In the genomic region with DNA sequence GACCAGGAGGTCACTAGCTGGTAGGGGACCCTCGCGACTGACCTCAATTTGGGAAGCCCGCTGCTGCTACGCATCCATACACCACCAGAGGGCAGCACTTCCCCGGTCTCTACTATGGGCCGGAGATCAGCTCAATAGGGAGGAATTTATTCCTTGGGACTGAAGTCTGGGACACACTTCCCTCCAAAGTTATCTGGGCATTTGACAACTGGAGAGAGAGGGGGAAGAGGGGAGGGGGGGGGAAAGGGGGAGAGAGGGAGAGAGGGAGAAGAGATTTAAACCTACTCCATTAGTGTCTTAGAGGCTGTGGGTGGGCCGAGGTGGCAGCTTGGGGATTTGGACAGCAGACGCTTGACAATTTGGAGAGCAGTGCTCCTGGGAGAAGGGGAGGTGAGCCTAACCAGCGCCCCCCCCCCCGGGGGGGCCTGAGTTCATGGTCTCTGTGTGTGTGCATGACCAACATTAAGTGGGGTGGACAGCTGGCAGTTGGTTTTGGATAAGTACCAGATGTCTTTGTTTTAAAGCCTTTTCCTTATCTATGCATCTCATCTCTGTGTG, we compare ENCODE assay signal across 9 mouse cellular contexts. TPM values are rescaled to one million over a fixed set of nuclear protein-coding genes. Genes with fewer than 3 reads are reported as not detected.
DNase-seq lines count a peak whose midpoint lies in the region; ATAC-seq and TF ChIP-seq lines count a peak whose summit lies in the region.
"Had no signal": no experiment of that assay in that cellular context is flagged by ENCODE, and none has a peak within 500 bp of the region (broad histone marks: within the 10 kb centered on the region; RNA-seq: fewer than 3 reads in every experiment).

No protein-coding gene starts in this region.

- WGBS in intestine, embryonic 15.5 days = 6% methylated on average over 10 of the region's 10 CpGs
- WGBS in midbrain, postnatal 0 days = 5% methylated on average over 10 of the region's 10 CpGs

- peaks cover 10% of the 10 kb centered on the region; the same call in 1 of the 2 replicates for H3K4me1 ChIP-seq in intestine, embryonic 15.5 days (replicated peaks)
- H3K4me1 ChIP-seq in midbrain, postnatal 0 days (ENCODE audit: insufficient read depth, low read length) = no peaks in the 10 kb centered on the region

- H3K36me3 ChIP-seq in intestine, embryonic 15.5 days = no peaks in the 10 kb centered on the region
- H3K36me3 ChIP-seq in midbrain, postnatal 0 days (ENCODE audit: insufficient read depth, low read length) = no peaks in the 10 kb centered on the region

- intact Hi-C loops in left cerebral cortex, postnatal 4 days (cut with DNase I) = loop anchor here (1.0 kb wide), 1 partner anchor 229 kb away; no protein-coding TSS in a partner anchor

- H3K27ac ChIP-seq in intestine, embryonic 15.5 days = no peak overlapping the region
- H3K27ac ChIP-seq in midbrain, postnatal 0 days (ENCODE audit: low read depth, low read length) = no peak overlapping the region
- H3K27ac ChIP-seq: macrophage had no signal

- TF ChIP-seq CTCF in midbrain, postnatal 0 days (IDR thresholded peaks at IDR 0.05) = peak; percentile 91

- H3K4me3 ChIP-seq in intestine, embryonic 15.5 days (replicated peaks) = no peak overlapping the region
- H3K4me3 ChIP-seq in midbrain, postnatal 0 days (ENCODE audit: low read depth, low read length) = no peak overlapping the region

- H3K9ac ChIP-seq in intestine, embryonic 15.5 days = no peak overlapping the region
- no peak overlapping the region for H3K9ac ChIP-seq in midbrain, postnatal 0 days (replicated peaks; ENCODE audit: low read length, poor library complexity, severe bottlenecking)

- H3K27me3 ChIP-seq in intestine, embryonic 15.5 days (replicated peaks) = no peaks in the 10 kb centered on the region
- no peaks in the 10 kb centered on the region for H3K27me3 ChIP-seq in midbrain, postnatal 0 days (ENCODE audit: insufficient read depth, low read length)

- no peak overlapping the region for H3K4me2 ChIP-seq in intestine, embryonic 15.5 days (replicated peaks)
- H3K4me2 ChIP-seq in midbrain, postnatal 0 days (ENCODE audit: low read depth, low read length, poor library complexity, severe bottlenecking) = no peak overlapping the region

- ATAC-seq in intestine, embryonic 15.5 days = peak; percentile 41
- ATAC-seq in midbrain, postnatal 0 days (ENCODE audit: low FRiP score) = 0 out of 2 replicates have a peak, but pooled peaks have one; percentile 20

- no peaks in the 10 kb centered on the region for H3K9me3 ChIP-seq in intestine, embryonic 15.5 days
- no peaks in the 10 kb centered on the region for H3K9me3 ChIP-seq in midbrain, postnatal 0 days (ENCODE audit: low read length)

- peak; percentile 24 to 79 for DNase-seq in heart, adult 18-20 months
- no peak for DNase-seq in heart, adult 11 months
- DNase-seq in cerebellum, adult 9-10 months = peak; percentile 28
- DNase-seq in frontal cortex, postnatal 25 days (ENCODE audit: low spot score in 2 of 2) = peak; percentile 55 to 72
- peak; percentile 77 for DNase-seq in left cerebral cortex, postnatal 4 days
- peak; percentile 73 for DNase-seq in midbrain, postnatal 0 days (ENCODE audit: low spot score)
- DNase-seq in testis, postnatal 14 days (ENCODE audit: low spot score) = peak; percentile 21

RNA-seq across cellular contexts. Expression of gene Gtsf1l, which starts 14.1 kb away (rescaled TPM):
- not detected for total RNA-seq in heart, adult 18-20 months (2021)
- polyA plus RNA-seq in intestine, embryonic 15.5 days (2015; fragmentation: Nextera tagmentation; extraction: Ambion mirVana) = not detected in 2 replicates
- total RNA-seq in left cerebral cortex, postnatal 4 days (2021) = not detected
- total RNA-seq in midbrain, postnatal 0 days (2014; rRNA removed) = not detected in 2 replicates
- not detected in 2 replicates for polyA plus RNA-seq in midbrain, postnatal 0 days (2015; fragmentation: Nextera tagmentation; extraction: Ambion mirVana)
- polyA plus RNA-seq: macrophage had no signal

RNA-seq across cellular contexts. Expression of gene Mybl2, which starts 47.2 kb away (rescaled TPM):
- under 1 TPM in 1 of 2 experiments, not detected in 1; 0.18 TPM for total RNA-seq in heart, adult 18-20 months (2021)
- polyA plus RNA-seq in intestine, embryonic 15.5 days (2015; fragmentation: Nextera tagmentation; extraction: Ambion mirVana) = 25.0 and 26.2 TPM in 2 replicates
- 1 to 10 TPM; 4.3 to 5.7 TPM for total RNA-seq in left cerebral cortex, postnatal 4 days (2021)
- 1.4 and 2.2 TPM in 2 replicates for total RNA-seq in midbrain, postnatal 0 days (2014; rRNA removed)
- polyA plus RNA-seq in midbrain, postnatal 0 days (2015; fragmentation: Nextera tagmentation; extraction: Ambion mirVana) = 1.2 and 1.8 TPM in 2 replicates
